Mouse (Mus musculus) stomach, embryonic 16.5 days (tissue): Measurements from ENCODE around the gene Chrna1. TPM values are rescaled to one million over a fixed set of nuclear protein-coding genes. Genes with fewer than 3 reads are reported as not detected.

Experiments used
- polyA plus RNA-seq: library from polyadenylated mRNA; unstranded; fragments of >200 nt; fragmentation: Nextera tagmentation; extraction: Ambion mirVana; gene quantifications from 2 replicates; pipeline ENCODE4 v1.2.1, GENCODE M21; 2015

The Chrna1 gene
- polyA plus RNA-seq, 1 experiment from 2014 or later, result 1.7 TPM

Other genes with a start within 250 kb of the Chrna1 start
- gene Gpr155, start 193.8 kb downstream of the Chrna1 start, polyA plus RNA-seq, result 6.5 and 7.7 TPM in 2 replicates
- 5.6 and 7.0 TPM in 2 replicates for gene Wipf1, start 50.6 kb downstream of the Chrna1 start, polyA plus RNA-seq
- gene Chn1, start 195.0 kb upstream of the Chrna1 start, polyA plus RNA-seq, result 13.1 and 14.5 TPM in 2 replicates